Mouse (Mus musculus): ENCODE results near the gene Rrad.
A peak's percentile ranks its signal among the peaks of the same experiment; 100 is the strongest.
"Not testable (repeated sequence)": the region's sequence is repeated elsewhere in the genome, so short reads cannot be mapped to it uniquely, and the experiment has no call there.

The Rrad gene

GRCm38 (mm10) chr8:104630981-104631663 lies at the start of gene Rrad:
TSS of gene Rrad (minus strand) at chr8:104631327.
- peak in 1 of 2 experiments; percentile 19 for DNase-seq (ENCODE audit: low spot score in 2 of 2)

DNA sequence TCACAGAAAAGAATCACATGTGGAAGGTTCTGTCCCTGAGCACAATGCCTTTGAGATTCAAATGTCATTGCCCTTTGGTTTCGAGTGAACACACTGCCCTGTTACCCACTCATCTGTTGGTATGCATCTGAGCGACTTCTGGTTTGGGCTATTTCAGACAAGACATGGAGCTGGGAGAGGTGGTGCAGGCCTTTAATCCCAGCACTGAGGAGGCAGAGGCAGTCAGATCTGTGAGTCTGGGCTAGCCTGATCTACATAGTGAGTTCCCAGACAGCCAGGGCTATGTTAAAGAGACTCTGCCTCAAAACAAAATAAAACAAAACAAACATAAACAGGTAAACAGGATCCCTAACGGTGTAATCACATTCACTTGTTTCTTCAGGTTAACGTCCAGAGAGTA lies 24.5 kb upstream of the Rrad start:
- DNase-seq (ENCODE audit: low spot score in 2 of 2), result no peak

DNA sequence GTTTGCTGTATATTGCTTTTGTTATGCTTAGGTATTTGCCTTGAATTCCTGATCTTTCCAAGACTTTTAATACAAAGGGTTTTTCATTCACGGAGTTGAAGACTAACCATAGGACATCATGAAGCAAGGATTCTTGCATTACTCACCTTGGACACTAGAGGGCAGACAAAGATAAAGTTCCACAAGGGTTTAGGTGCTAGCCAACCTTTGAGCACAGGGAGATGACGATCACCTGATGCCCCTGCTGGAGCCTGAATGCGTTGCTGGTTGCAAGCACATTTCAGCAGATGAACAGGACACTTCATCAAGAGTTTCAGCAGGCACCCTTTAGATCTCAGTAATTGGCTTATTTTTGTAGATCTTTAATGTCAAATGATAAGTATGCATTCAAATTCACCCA lies 23.9 kb upstream of the Rrad start:
- DNase-seq (ENCODE audit: low spot score in 2 of 2), result peak in 1 of 2 experiments; percentile 81

GRCm38 (mm10) chr8:104644187-104644586 lies 13.1 kb upstream of the Rrad start:
- DNase-seq (ENCODE audit: low spot score in 2 of 2), result not testable (repeated sequence)

GRCm38 (mm10) chr8:104642324-104642654 lies 11.2 kb upstream of the Rrad start:
- DNase-seq (ENCODE audit: low spot score in 2 of 2), result no peak

GRCm38 (mm10) chr8:104641426-104642323 lies 10.5 kb upstream of the Rrad start, which contains the start of gene Ciao2b:
TSS of gene Ciao2b (minus strand) at chr8:104641965.
- DNase-seq (ENCODE audit: low spot score in 2 of 2), result peak; percentile 72 to 83

DNA sequence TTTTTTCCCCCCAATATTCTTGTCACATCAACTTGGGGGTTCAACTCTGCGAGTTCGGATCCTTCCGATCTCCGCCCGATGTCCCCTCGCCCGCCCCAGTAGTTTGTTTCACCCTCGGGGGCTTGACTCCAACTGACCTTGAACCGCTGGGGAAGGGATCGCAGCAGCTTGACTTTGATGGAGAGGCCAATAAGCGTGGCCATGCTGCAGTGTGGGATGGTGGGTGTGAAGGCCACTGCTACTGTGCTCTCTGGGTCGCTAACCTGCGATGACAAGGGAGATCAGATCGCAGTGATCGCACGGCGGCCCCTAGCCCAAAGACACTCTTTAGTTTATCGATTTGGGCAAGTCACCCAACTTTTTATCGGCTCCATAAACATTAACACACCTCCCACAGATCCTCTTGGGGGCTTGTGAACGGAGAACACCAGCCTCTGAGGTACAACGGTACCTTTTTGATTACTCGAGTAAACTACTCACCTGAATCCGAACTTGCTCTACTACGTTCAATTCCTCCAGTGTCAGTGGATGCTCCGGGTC lies 9.8 kb upstream of the Rrad start:
- DNase-seq (ENCODE audit: low spot score in 2 of 2), result no peak

GRCm38 (mm10) chr8:104640241-104640640 lies 9.1 kb upstream of the Rrad start:
- DNase-seq (ENCODE audit: low spot score in 2 of 2), result no peak

DNA sequence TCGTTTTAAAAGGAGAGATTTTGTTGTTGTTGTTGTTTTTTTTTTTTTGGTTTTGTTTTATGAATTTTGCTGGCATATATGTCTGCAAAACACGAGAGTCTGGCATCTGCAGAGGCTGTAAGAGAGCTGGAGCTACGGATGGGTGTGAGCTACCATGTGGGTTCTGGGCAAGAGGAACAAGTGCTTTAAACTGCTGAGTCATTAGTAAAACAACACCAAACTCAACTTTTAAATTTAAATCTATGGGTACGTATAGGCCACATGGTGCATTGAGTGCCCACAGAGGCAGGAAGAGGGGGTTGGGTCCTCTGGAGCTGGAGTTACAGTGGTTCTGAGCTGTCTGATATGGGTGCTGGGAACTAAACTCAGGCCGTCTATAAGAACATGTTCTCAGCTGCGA lies 6.9 kb upstream of the Rrad start:
- DNase-seq (ENCODE audit: low spot score in 2 of 2), result no peak

- DNase-seq (ENCODE audit: low spot score in 2 of 2), result no peak
These were observed 4.0 kb upstream of the Rrad start for GRCm38 (mm10) chr8:104635004-104635710.

GRCm38 (mm10) chr8:104633156-104633744 lies 2.1 kb upstream of the Rrad start:
- DNase-seq (ENCODE audit: low spot score in 2 of 2), result no peak

DNA sequence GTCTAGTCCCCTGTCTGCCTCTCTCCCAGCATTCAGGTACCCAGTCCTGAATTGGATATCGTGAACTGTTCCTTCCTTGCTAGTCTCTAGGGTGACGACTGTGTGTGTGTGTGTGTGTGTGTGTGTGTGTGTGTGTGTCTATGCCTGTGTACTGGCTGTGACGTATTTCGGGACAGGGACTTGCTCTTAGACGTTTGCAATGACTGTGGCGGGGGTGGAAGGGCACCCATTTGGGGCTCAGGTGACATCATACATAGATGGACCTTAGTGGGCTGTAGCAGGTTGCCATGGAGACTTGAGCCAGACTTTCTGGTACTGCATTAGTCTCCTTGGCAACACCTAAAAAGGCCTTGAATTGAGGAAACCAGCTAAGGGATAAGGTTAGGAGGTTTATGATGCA lies 1.4 kb upstream of the Rrad start:
- DNase-seq (ENCODE audit: low spot score in 2 of 2), result no peak

- no peak for DNase-seq (ENCODE audit: low spot score in 2 of 2)
These were observed 848 bp upstream of the Rrad start for GRCm38 (mm10) chr8:104631975-104632374.

GRCm38 (mm10) chr8:104630574-104630973 lies 553 bp downstream of the Rrad start:
- peak in 1 of 2 experiments; percentile 16 for DNase-seq (ENCODE audit: low spot score in 2 of 2)

DNA sequence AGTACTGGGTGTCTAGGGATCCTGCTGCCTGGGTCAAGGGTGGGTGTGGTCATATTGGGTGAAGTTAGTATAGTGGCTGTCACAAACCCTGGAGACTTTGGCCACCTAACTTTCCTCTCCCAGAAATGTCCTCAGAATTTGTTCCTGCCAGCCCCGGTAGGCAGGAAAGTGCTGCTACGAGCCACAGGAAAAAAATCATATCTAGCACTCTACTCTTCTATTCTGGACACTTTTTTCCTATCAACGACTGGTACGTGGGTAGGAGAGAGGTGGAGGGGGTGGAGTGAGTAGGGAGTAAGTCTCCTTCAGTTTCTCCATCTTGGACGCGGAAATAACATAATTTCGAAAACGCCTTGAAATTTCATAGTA lies 1.0 kb downstream of the Rrad start:
- DNase-seq (ENCODE audit: low spot score in 2 of 2), result no peak

- DNase-seq (ENCODE audit: low spot score in 2 of 2), result peak in 1 of 2 experiments; percentile 17
These were observed 1.6 kb downstream of the Rrad start for GRCm38 (mm10) chr8:104629306-104630110.

DNA sequence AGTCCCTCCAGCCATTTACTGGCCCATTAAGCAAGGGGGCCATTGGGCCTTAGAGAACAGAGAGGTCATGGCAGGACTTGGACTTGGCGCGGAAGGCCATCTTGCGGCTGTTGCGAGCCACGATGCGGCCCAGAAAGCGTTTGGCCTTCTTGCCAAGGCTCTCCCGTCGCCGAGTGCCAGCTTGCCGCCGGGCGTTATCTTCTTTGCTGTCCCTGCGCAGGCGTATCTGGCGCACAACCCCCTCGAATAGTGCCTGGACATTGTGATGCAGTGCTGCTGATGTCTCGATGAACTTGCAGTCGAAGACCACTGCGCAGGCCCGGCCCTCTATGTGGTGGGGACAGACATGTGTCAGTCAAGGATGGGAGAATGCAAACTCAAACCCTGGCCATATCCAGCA lies 2.7 kb downstream of the Rrad start:
- DNase-seq (ENCODE audit: low spot score in 2 of 2), result peak in 1 of 2 experiments; percentile 14

DNA sequence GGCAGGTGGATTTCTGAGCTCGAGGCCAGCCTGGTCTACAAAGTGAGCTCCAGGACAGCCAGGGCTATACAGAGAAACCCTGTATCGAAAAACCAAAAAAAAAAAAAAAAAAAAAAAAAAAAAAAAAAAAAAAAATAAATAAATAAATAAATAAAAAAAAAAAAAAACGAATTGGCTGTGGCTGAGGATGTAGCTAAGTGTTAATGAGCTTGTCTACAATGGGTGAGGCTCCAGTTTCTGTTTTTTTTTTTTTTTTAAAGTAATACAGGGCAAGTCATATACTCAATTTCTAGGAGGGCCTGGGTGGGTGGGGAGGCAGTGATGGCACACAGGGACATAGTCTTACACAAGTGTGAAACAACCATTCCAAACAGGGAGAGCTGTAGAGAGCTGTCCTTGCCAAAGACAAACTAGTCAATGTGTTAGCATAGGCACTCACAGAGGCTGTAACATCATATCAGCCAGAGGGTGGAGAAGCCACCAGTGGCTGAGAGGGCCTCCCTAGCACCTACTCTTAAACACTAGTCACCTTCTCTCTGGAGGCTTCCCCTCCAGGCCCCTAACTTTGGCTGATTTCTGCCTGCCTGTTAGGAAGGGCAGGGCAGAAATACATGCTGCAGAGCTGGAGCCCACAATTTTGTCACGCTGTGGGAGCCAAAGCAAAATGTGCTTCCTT lies 3.9 kb downstream of the Rrad start:
- DNase-seq (ENCODE audit: low spot score in 2 of 2), result no peak

DNA sequence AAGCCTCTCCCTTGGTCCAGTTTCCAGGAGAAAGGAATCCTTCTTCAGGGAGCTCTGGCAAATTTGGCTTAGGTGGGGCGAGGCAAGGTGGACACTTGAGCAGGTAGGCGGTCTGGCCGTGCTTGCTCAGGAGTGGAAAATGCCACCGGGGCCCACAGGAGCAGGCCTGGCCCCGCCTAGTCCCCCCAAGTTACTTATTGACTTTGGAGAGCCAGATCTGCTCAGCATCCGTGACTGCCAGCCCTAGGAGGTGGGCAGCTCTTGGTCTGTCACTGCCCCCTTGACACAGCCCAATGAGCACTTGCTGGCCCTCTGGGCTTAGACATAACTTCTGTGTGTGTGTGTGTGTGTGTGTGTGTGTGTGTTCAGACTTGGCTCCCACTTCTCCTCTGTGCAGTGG lies 7.0 kb downstream of the Rrad start, which contains the start of gene Cdh16:
TSS of gene Cdh16 (minus strand) at position 236 of the 400 bp plus-strand sequence.
- no peak for DNase-seq (ENCODE audit: low spot score in 2 of 2)

GRCm38 (mm10) chr8:104620765-104621164 lies 10.4 kb downstream of the Rrad start:
- DNase-seq (ENCODE audit: low spot score in 2 of 2), result no peak

All from cerebellum, postnatal 4 days (tissue).